Comparison of ENCODE assay signal across 14 mouse cellular contexts in genomic region chr16:31325966-31326365, GRCm38 (mm10). TPM values are rescaled to one million over a fixed set of nuclear protein-coding genes. Genes with fewer than 3 reads are reported as not detected.
DNase-seq lines count a peak whose midpoint lies in the region; ATAC-seq and TF ChIP-seq lines count a peak whose summit lies in the region.
"Had no signal": no experiment of that assay in that cellular context is flagged by ENCODE, and none has a peak within 500 bp of the region (broad histone marks: within the 10 kb centered on the region; RNA-seq: fewer than 3 reads in every experiment).

No protein-coding gene starts in this region.

- H3K4me1 ChIP-seq in kidney, embryonic 15.5 days, result peaks cover 21% of the 10 kb centered on the region
- H3K4me1 ChIP-seq in heart, adult 2 months (ENCODE audit: control insufficient read depth, insufficient read depth, low read length), result peaks cover 17% of the 10 kb centered on the region
- peaks cover 5% of the 10 kb centered on the region; the same call in 1 of the 2 replicates for H3K4me1 ChIP-seq in forebrain, embryonic 13.5 days

- ATAC-seq in kidney, embryonic 15.5 days (replicated peaks; ENCODE audit: low FRiP score), result no peak
- ATAC-seq in forebrain, embryonic 13.5 days, result no peak
- ATAC-seq: inflammation-experienced regulatory T-cells, adult 6 months had no signal

- WGBS in kidney, embryonic 15.5 days, result 34% methylated on average over 5 of the region's 5 CpGs
- 42% methylated on average over 5 of the region's 5 CpGs for WGBS in heart, adult 2 months
- WGBS in forebrain, embryonic 13.5 days, result 95% methylated on average over 5 of the region's 5 CpGs

- no peak for TF ChIP-seq CTCF in heart, adult 2 months (IDR thresholded peaks at IDR 0.05)

- no peaks in the 10 kb centered on the region for H3K79me2 ChIP-seq in heart, adult 2 months (replicated peaks; ENCODE audit: control insufficient read depth, insufficient read depth, low read length)

- H3K4me3 ChIP-seq in kidney, embryonic 15.5 days (replicated peaks), result no peak overlapping the region
- no peak overlapping the region for H3K4me3 ChIP-seq in heart, adult 2 months
- no peak overlapping the region for H3K4me3 ChIP-seq in forebrain, embryonic 13.5 days
- H3K4me3 ChIP-seq: erythroblast, embryonic 14.5 days had no signal

- peak overlapping the region; percentile 72 for H3K27ac ChIP-seq in kidney, embryonic 15.5 days
- peak overlapping the region; percentile 77 for H3K27ac ChIP-seq in heart, adult 2 months
- H3K27ac ChIP-seq in forebrain, embryonic 13.5 days, result no peak overlapping the region

- no peak for TF ChIP-seq POLR2A in heart, adult 2 months (IDR thresholded peaks at IDR 0.05; ENCODE audit: insufficient read depth, low read depth, low read length)

- no peak overlapping the region for H3K9ac ChIP-seq in kidney, embryonic 15.5 days
- no peak overlapping the region; the same call in 1 of the 2 replicates for H3K9ac ChIP-seq in heart, adult 2 months (ENCODE audit: low read depth, low read length)
- H3K9ac ChIP-seq in forebrain, embryonic 13.5 days, result no peak overlapping the region

- H3K27me3 ChIP-seq in kidney, embryonic 15.5 days, result no peaks in the 10 kb centered on the region
- no peaks in the 10 kb centered on the region for H3K27me3 ChIP-seq in heart, adult 2 months (ENCODE audit: control insufficient read depth, insufficient read depth, low read length)
- no peaks in the 10 kb centered on the region for H3K27me3 ChIP-seq in forebrain, embryonic 13.5 days

- intact Hi-C loops in heart, adult 2 months (cut with DNase I), result loop anchor here (1.0 to 5.0 kb wide), 5 partner anchors 10 to 64 kb away; no protein-coding TSS in a partner anchor

- no peak for DNase-seq in kidney, adult 9 months
- DNase-seq in ZHBTc4 (ENCODE audit: low read depth, low spot score), result peak; percentile 63
- DNase-seq in heart, adult 2 months, result peak; percentile 57 to 60
- peak; percentile 29 for DNase-seq in kidney, postnatal 14 days
- no peak for DNase-seq in ovary, postnatal 36 days (ENCODE audit: low spot score)
- no peak for DNase-seq in left cerebral cortex, adult 18-20 months (ENCODE audit: low spot score in 2 of 2)
- DNase-seq: cerebellum, postnatal 14 days; layer of hippocampus, postnatal 36 days had no signal

- TF ChIP-seq EP300 in heart, adult 2 months (IDR thresholded peaks at IDR 0.05; ENCODE audit: insufficient read depth, low read depth, low read length), result 0 out of 2 replicates have a peak, but pooled peaks have one; percentile 51

- no peak overlapping the region for H3K4me2 ChIP-seq in kidney, embryonic 15.5 days
- H3K4me2 ChIP-seq in forebrain, embryonic 13.5 days, result no peak overlapping the region

- H3K36me3 ChIP-seq in kidney, embryonic 15.5 days, result no peaks in the 10 kb centered on the region
- H3K36me3 ChIP-seq in heart, adult 2 months (ENCODE audit: control insufficient read depth, insufficient read depth, low read length), result 0 out of 2 replicates have a peak, but pooled peaks cover 2% of the 10 kb centered on the region
- H3K36me3 ChIP-seq in forebrain, embryonic 13.5 days (ENCODE audit: poor library complexity, severe bottlenecking), result no peaks in the 10 kb centered on the region

- no peaks in the 10 kb centered on the region for H3K9me3 ChIP-seq in kidney, embryonic 15.5 days (replicated peaks)
- H3K9me3 ChIP-seq in forebrain, embryonic 13.5 days (replicated peaks), result no peaks in the 10 kb centered on the region

RNA-seq across cellular contexts. Expression of gene Apod, which starts 11.4 kb away (rescaled TPM):
- 0.36 and 1.0 TPM in 2 replicates for polyA plus RNA-seq in kidney, embryonic 15.5 days (2015; fragmentation: Nextera tagmentation; extraction: Ambion mirVana)
- total RNA-seq in heart, adult 2 months (2021), result 1 to 10 TPM; 5.3 to 7.5 TPM
- 4.4 and 4.7 TPM in 2 replicates for polyA plus RNA-seq in heart, adult 2 months (2012; rRNA removed)
- 28.0 and 32.5 TPM in 2 replicates for polyA plus RNA-seq in forebrain, embryonic 13.5 days (2015; fragmentation: Nextera tagmentation; extraction: Ambion mirVana)
- total RNA-seq in left cerebral cortex, adult 18-20 months (2021), result 100 to 1,000 TPM; 197 to 221 TPM
- total RNA-seq: liver, adult 2 months; megakaryocyte-erythroid progenitor cell, adult 5-6 weeks had no signal
- polyA plus RNA-seq: erythroblast, embryonic 14.5 days; liver, adult 2 months had no signal

RNA-seq across cellular contexts. Expression of gene Ppp1r2, which starts 50.9 kb away (rescaled TPM):
- 87.7 and 91.7 TPM in 2 replicates for polyA plus RNA-seq in kidney, embryonic 15.5 days (2015; fragmentation: Nextera tagmentation; extraction: Ambion mirVana)
- 10 to 100 TPM; 77.3 to 88.3 TPM for total RNA-seq in heart, adult 2 months (2021)
- polyA plus RNA-seq in heart, adult 2 months (2012; rRNA removed), result 33.1 and 40.6 TPM in 2 replicates
- 91.9 and 95.2 TPM in 2 replicates for polyA plus RNA-seq in forebrain, embryonic 13.5 days (2015; fragmentation: Nextera tagmentation; extraction: Ambion mirVana)
- total RNA-seq in left cerebral cortex, adult 18-20 months (2021), result 100 to 1,000 TPM; 107 to 113 TPM

Comparison
In these comparisons a context has a peak if more than half of its experiments do, and no peak if none do; other contexts are left out.
1. DNase-seq: peak in ZHBTc4 (single experiment), heart, adult 2 months (2 of 2) and kidney, postnatal 14 days (single experiment); none in kidney, adult 9 months (single experiment), ovary, postnatal 36 days (single experiment) and left cerebral cortex, adult 18-20 months (0 of 2).